Mouse (Mus musculus) lung, postnatal 0 days (tissue): ENCODE measurements around the gene Bpifb4.

Experiments used
- CTCF ChIP-seq: IDR thresholded peaks from 2 replicates; pipeline ENCODE4 v1.5.1; 2016; ENCODE audit warnings: antibody characterized with exemption, mild to moderate bottlenecking
- EP300 ChIP-seq: IDR thresholded peaks from 2 replicates; pipeline ENCODE4 v1.6.1; 2016; ENCODE audit warnings: antibody characterized with exemption, mild to moderate bottlenecking, control low read depth

- TF ChIP-seq CTCF (no peak), EP300 (no peak)
Observed at GRCm38 (mm10) chr2:153970221-153970620, 32.2 kb downstream of the Bpifb4 start.
